Mouse (Mus musculus) neural tube, embryonic 12.5 days (tissue): ENCODE measurements around the gene Inpp5f. TPM values are rescaled to one million over a fixed set of nuclear protein-coding genes. Genes with fewer than 3 reads are reported as not detected.

Experiments used
- ATAC-seq: fragments of 200-750 bp; cut with Nextera tagmentation; 2 replicates; pipeline ENCODE4 v1.8.0; 2017; ENCODE audit warnings: low read depth, mild to moderate bottlenecking, moderate TSS enrichment, moderate library complexity; ENCODE audit not compliant: low FRiP score
- H3K27ac ChIP-seq: fragments of 300-500 bp; sonication (generic); 2 replicates; pipeline ENCODE4 v1.5.1; 2016
- H3K27me3 ChIP-seq: fragments of 300-500 bp; sonication (generic); replicated peaks from 2 replicates; pipeline ENCODE4 v1.6.1; 2016; ENCODE audit warnings: mild to moderate bottlenecking
- H3K36me3 ChIP-seq: fragments of 300-500 bp; sonication (generic); 2 replicates; pipeline ENCODE4 v1.6.1; 2016; ENCODE audit warnings: mild to moderate bottlenecking
- H3K4me1 ChIP-seq: fragments of 300-500 bp; sonication (generic); 2 replicates; pipeline ENCODE4 v1.6.1; 2016
- H3K4me2 ChIP-seq: fragments of 300-500 bp; sonication (generic); replicated peaks from 2 replicates; pipeline ENCODE4 v1.6.1; 2016; ENCODE audit warnings: mild to moderate bottlenecking
- H3K4me3 ChIP-seq: fragments of 300-500 bp; sonication (generic); 2 replicates; pipeline ENCODE4 v1.5.1; 2016
- H3K9ac ChIP-seq: fragments of 300-500 bp; sonication (generic); 2 replicates; pipeline ENCODE4 v1.6.1; 2016; ENCODE audit warnings: mild to moderate bottlenecking
- H3K9me3 ChIP-seq: fragments of 300-500 bp; sonication (generic); 2 replicates; pipeline ENCODE4 v1.6.1; 2016; ENCODE audit warnings: mild to moderate bottlenecking
- WGBS: fragments of 180-500 bp; shearing (Covaris S2); methylation state at CpG from one replicate; pipeline ENCODE4 v1.1.7; 2016; 5-methylcytosine and 5-hydroxymethylcytosine counted together
- polyA plus RNA-seq: library from polyadenylated mRNA; unstranded; fragments of >200 nt; fragmentation: Nextera tagmentation; extraction: Ambion mirVana; gene quantifications from 2 replicates; pipeline ENCODE4 v1.2.1, GENCODE M21; 2016

Inpp5f gene
- polyA plus RNA-seq, 1 experiment from 2014 or later = 170 TPM

DNA sequence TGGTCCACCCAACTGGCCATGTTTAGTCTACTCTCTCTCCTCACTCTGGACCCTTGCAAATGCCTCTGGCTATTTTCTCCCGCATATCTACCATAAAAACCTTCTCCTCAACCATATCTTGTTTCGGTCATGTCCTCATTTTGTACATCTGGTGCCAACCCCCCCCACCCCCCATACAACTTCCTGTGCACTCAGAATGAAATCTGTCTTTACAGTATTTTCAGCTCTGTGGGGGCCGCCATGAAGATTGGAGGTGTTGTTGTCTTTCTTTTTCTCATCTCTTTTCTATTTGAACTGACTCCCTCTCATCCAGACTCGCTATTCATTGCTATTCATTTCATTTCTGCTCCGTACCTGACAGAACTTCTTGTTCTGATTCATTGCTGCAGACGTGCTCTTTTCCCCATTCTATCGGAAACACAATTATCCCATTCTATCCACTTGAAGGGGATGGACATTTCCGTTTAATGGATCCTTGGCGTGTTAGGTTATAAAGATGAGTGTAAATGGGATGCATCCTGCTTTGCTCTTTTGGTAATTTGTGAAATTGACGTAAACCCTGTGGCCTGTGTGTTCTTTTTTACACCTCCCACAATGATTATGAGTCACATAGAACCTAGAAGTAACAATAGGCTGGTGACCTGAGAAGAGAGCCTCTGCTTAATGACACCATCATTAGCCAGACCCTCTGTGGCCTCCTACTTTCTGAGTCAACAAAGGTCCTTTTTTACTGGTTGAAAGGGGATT is 32.8 kb upstream of the Inpp5f start:
- Histone ChIP-seq H3K4me3 (no peak overlapping the region), H3K4me1 (peaks cover 7% of the 10 kb centered on the region; the same call in 1 of the 2 replicates), H3K9me3 (no peaks in the 10 kb centered on the region), H3K36me3 (no peaks in the 10 kb centered on the region), H3K9ac (no peak overlapping the region), H3K4me2 (no peak overlapping the region), H3K27ac (no peak overlapping the region), H3K27me3 (no peaks in the 10 kb centered on the region)
- 41% methylated on average over 10 of the region's 10 CpGs for WGBS
- ATAC-seq = no peak

GRCm38 (mm10) chr7:128579381-128579780 is 31.7 kb upstream of the Inpp5f start:
- Histone ChIP-seq H3K4me1 (peaks cover 8% of the 10 kb centered on the region; the same call in 1 of the 2 replicates), H3K9ac (no peak overlapping the region), H3K27ac (no peak overlapping the region), H3K4me2 (no peak overlapping the region), H3K36me3 (no peaks in the 10 kb centered on the region), H3K9me3 (no peaks in the 10 kb centered on the region), H3K4me3 (no peak overlapping the region), H3K27me3 (no peaks in the 10 kb centered on the region)
- no peak for ATAC-seq
- 61% methylated on average over 2 of the region's 2 CpGs for WGBS

DNA sequence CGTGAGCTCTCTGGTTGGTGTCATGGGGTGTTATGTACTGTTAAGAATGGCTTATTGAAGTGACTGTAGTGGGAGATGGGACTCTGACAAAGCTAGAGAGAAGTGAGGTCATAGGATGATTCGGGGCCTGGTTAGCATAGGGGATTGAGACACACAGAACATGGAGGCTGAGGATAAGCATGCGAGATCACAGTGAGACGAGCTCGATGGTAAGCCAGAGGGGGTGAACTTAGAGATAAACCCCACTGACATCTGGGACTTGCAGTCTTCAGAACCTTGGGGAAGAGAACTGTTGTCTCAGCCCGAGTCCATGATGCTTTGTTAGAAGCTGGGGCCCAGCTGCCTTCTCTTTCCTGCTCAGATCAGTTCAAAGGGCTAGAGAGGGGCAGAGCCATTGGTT is 30.8 kb upstream of the Inpp5f start:
- ATAC-seq = no peak
- WGBS = 92% methylated on average over 6 of the region's 6 CpGs

GRCm38 (mm10) chr7:128581864-128582484 is 29.2 kb upstream of the Inpp5f start:
- Histone ChIP-seq H3K4me3 (no peak overlapping the region), H3K27me3 (no peaks in the 10 kb centered on the region), H3K9ac (no peak overlapping the region), H3K4me1 (peaks cover 8% of the 10 kb centered on the region; the same call in 1 of the 2 replicates), H3K36me3 (no peaks in the 10 kb centered on the region), H3K4me2 (no peak overlapping the region), H3K27ac (no peak overlapping the region), H3K9me3 (no peaks in the 10 kb centered on the region)
- WGBS = 81% methylated on average over 15 of the region's 15 CpGs
- ATAC-seq = no peak

More for the DNA sequence above, 30.8 kb upstream of the Inpp5f start:
- no peaks in the 10 kb centered on the region for H3K36me3 ChIP-seq
- no peak overlapping the region for H3K27ac ChIP-seq
- H3K4me2 ChIP-seq = no peak overlapping the region
- no peaks in the 10 kb centered on the region for H3K9me3 ChIP-seq
- no peak overlapping the region for H3K4me3 ChIP-seq
- H3K9ac ChIP-seq = no peak overlapping the region
- peaks cover 8% of the 10 kb centered on the region; the same call in 1 of the 2 replicates for H3K4me1 ChIP-seq
- H3K27me3 ChIP-seq = no peaks in the 10 kb centered on the region

GRCm38 (mm10) chr7:128583213-128583948 is 27.7 kb upstream of the Inpp5f start:
- Histone ChIP-seq H3K27ac (no peak overlapping the region), H3K4me1 (peaks cover 8% of the 10 kb centered on the region; the same call in 1 of the 2 replicates), H3K9me3 (no peaks in the 10 kb centered on the region), H3K4me3 (no peak overlapping the region), H3K36me3 (no peaks in the 10 kb centered on the region), H3K27me3 (no peaks in the 10 kb centered on the region), H3K9ac (no peak overlapping the region), H3K4me2 (no peak overlapping the region)
- WGBS = 77% methylated on average over 6 of the region's 6 CpGs
- ATAC-seq = no peak

- H3K27ac ChIP-seq = no peak overlapping the region
- no peak for ATAC-seq
- H3K36me3 ChIP-seq = no peaks in the 10 kb centered on the region
- H3K27me3 ChIP-seq = no peaks in the 10 kb centered on the region
- no peaks in the 10 kb centered on the region for H3K9me3 ChIP-seq
- H3K4me3 ChIP-seq = no peak overlapping the region
- no peak overlapping the region for H3K9ac ChIP-seq
- H3K4me2 ChIP-seq = no peak overlapping the region
- H3K4me1 ChIP-seq = peaks cover 17% of the 10 kb centered on the region
- WGBS = 87% methylated on average over 4 of the region's 4 CpGs
Observed at GRCm38 (mm10) chr7:128587334-128587933, 23.7 kb upstream of the Inpp5f start.

- Histone ChIP-seq H3K4me3 (no peak overlapping the region), H3K9ac (no peak overlapping the region), H3K4me2 (peak overlapping the region; percentile 28), H3K9me3 (0 out of 2 replicates have a peak, but pooled peaks cover under 1% of the 10 kb centered on the region), H3K27ac (peak overlapping the region; percentile 59; the same call in 1 of the 2 replicates), H3K27me3 (no peaks in the 10 kb centered on the region), H3K36me3 (no peaks in the 10 kb centered on the region), H3K4me1 (peaks cover 18% of the 10 kb centered on the region)
- ATAC-seq = peak; percentile 76; the same call in 1 of the 2 replicates
- WGBS = 6% methylated on average over 9 of the region's 9 CpGs
Observed at GRCm38 (mm10) chr7:128591345-128592084, 19.6 kb upstream of the Inpp5f start.

DNA sequence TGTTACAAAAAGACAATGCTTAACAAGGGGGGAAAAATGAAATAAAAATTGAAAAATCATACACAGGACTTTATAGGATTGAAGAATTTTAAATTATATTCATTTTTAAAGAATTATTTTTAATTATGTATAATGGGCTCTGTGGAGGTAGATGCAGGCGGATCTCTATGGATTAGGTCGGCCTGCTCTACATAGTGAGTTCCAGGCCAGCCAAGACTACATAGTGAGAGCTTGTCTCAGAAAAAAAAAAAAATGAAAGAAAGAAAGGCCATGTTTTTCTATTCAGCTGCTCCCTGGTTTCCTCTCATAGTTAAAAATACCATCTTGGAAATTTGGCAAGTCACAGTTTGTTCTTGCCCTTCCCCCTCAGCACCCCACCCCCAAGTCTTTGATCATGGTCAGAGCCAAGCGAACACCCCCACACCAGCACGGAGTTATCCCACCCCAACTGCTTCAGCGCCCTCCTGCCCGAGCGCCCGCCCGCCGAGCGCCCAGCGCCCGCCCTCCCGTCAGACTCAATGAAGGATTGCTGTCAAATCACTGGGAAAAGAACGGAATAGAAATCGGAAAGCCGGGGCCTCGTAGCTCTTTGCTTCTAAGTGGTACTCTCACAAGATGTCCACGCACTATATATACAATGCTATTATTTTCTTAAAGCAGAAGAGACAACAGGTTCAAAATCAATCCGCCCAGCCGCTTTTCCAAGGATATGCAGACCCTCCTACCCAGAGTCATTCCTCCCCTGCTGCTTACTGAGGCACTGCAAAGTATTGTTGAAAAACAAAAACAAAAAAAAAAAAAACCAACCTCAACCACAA is 18.8 kb upstream of the Inpp5f start:
- Histone ChIP-seq H3K4me3 (peak overlapping the region; percentile 19; the same call in 1 of the 2 replicates), H3K4me1 (peaks cover 18% of the 10 kb centered on the region), H3K4me2 (peak overlapping the region; percentile 57), H3K27ac (peak overlapping the region; percentile 57), H3K36me3 (no peaks in the 10 kb centered on the region), H3K9me3 (peaks cover 6% of the 10 kb centered on the region; the same call in 1 of the 2 replicates), H3K9ac (no peak overlapping the region), H3K27me3 (no peaks in the 10 kb centered on the region)
- ATAC-seq = no peak
- WGBS = 4% methylated on average over 21 of the region's 21 CpGs

- H3K27me3 ChIP-seq = no peaks in the 10 kb centered on the region
- H3K4me2 ChIP-seq = peak overlapping the region; percentile 57
- peaks cover 18% of the 10 kb centered on the region for H3K4me1 ChIP-seq
- H3K9me3 ChIP-seq = peaks cover 6% of the 10 kb centered on the region; the same call in 1 of the 2 replicates
- H3K36me3 ChIP-seq = no peaks in the 10 kb centered on the region
- H3K4me3 ChIP-seq = peak overlapping the region; percentile 19; the same call in 1 of the 2 replicates
- peak overlapping the region; percentile 57; the same call in 1 of the 2 replicates for H3K27ac ChIP-seq
- H3K9ac ChIP-seq = no peak overlapping the region
- 1% methylated on average over 6 of the region's 6 CpGs for WGBS
- ATAC-seq = no peak
Observed at GRCm38 (mm10) chr7:128592936-128593241, 18.2 kb upstream of the Inpp5f start.

- peaks cover 6% of the 10 kb centered on the region; the same call in 1 of the 2 replicates for H3K9me3 ChIP-seq
- no peak for ATAC-seq
- no peak overlapping the region for H3K4me2 ChIP-seq
- 91% methylated on average over 2 of the region's 2 CpGs for WGBS
- H3K4me1 ChIP-seq = peaks cover 13% of the 10 kb centered on the region
- no peak overlapping the region for H3K9ac ChIP-seq
- no peak overlapping the region for H3K27ac ChIP-seq
- no peak overlapping the region for H3K4me3 ChIP-seq
- H3K36me3 ChIP-seq = no peaks in the 10 kb centered on the region
- H3K27me3 ChIP-seq = no peaks in the 10 kb centered on the region
Observed at GRCm38 (mm10) chr7:128596274-128596673, 14.9 kb upstream of the Inpp5f start.

DNA sequence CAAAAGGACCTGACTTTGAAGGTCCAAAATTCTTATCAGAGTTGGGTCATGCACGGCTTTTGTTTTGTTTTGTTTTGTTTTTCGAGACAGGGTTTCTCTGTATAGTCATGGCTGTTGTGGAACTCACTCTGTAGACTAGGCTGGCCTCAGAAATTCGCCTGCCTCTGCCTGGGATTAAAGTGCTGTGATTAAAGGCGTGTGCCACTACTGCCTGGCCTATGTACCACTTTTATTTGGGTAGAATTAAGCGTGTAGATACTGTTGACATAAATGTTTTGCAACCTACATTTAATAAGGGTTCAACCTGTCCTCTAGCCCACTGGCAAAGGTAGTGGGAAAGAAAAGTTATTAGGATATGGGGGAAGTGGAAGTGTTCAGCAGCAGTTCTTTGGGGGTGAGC is 12.1 kb upstream of the Inpp5f start:
- no peaks in the 10 kb centered on the region for H3K36me3 ChIP-seq

More for the DNA sequence above, 12.1 kb upstream of the Inpp5f start:
- Histone ChIP-seq H3K9ac (no peak overlapping the region), H3K27ac (no peak overlapping the region), H3K4me2 (no peak overlapping the region), H3K27me3 (no peaks in the 10 kb centered on the region), H3K4me1 (no peaks in the 10 kb centered on the region), H3K4me3 (no peak overlapping the region), H3K9me3 (peaks cover 6% of the 10 kb centered on the region; the same call in 1 of the 2 replicates)
- ATAC-seq = no peak
- WGBS = 85% methylated on average over 5 of the region's 5 CpGs
